Mouse (Mus musculus) myocyte (in vitro differentiated cells): ENCODE results near the gene Rasip1. TPM values are rescaled to one million over a fixed set of nuclear protein-coding genes. Genes with fewer than 3 reads are reported as not detected.

Experiments
- H3K27me3 ChIP-seq: one replicate; pipeline ENCODE4 v1.6.1; 2011; ENCODE audit not compliant: control insufficient read depth, insufficient read depth, insufficient read length
- H3K36me3 ChIP-seq: one replicate; pipeline ENCODE4 v1.6.1; 2011; ENCODE audit not compliant: control insufficient read depth, insufficient read depth
- H3K4me2 ChIP-seq: one replicate; pipeline ENCODE4 v1.6.1; 2011; ENCODE audit warnings: low read depth, control low read depth
- H3K4me3 ChIP-seq: one replicate; pipeline ENCODE4 v1.5.1; 2011; ENCODE audit warnings: mild to moderate bottlenecking, control low read depth, moderate library complexity
- H3K79me2 ChIP-seq: one replicate; pipeline ENCODE4 v1.6.1; 2011; ENCODE audit not compliant: control insufficient read depth, insufficient read depth
- H3ac ChIP-seq: one replicate; pipeline ENCODE4 v1.6.1; 2011; ENCODE audit not compliant: control insufficient read depth, insufficient read length
- CEBPB ChIP-seq: IDR thresholded peaks from 2 replicates; pipeline ENCODE4 v1.6.1; 2011; ENCODE audit warnings: mild to moderate bottlenecking, moderate library complexity; ENCODE audit not compliant: poor library complexity, insufficient read depth, severe bottlenecking
- E2F4 ChIP-seq: IDR thresholded peaks from one replicate; pipeline ENCODE4 v1.6.1; 2011; ENCODE audit warnings: mild to moderate bottlenecking, control low read depth, moderate library complexity; ENCODE audit not compliant: insufficient read depth
- MAX ChIP-seq: IDR thresholded peaks from one replicate; pipeline ENCODE4 v1.6.1; 2011; ENCODE audit warnings: low read depth, mild to moderate bottlenecking, control low read depth
- MYOD1 ChIP-seq, 3 experiments: IDR thresholded peaks; one replicate each; pipeline ENCODE4 v1.6.1; 2011; ENCODE audit warnings: control low read depth in 2 of 3, low read depth in 2 of 3, mild to moderate bottlenecking in 2 of 3, moderate library complexity in 1 of 3; ENCODE audit not compliant: insufficient read length in 2 of 3, control insufficient read depth in 1 of 3
- MYOG ChIP-seq, 3 experiments: IDR thresholded peaks; one replicate each; pipeline ENCODE4 v1.6.1; 2011; ENCODE audit warnings: control low read depth in 2 of 3, low read depth in 2 of 3, mild to moderate bottlenecking in 2 of 3; ENCODE audit not compliant: insufficient read length in 2 of 3, control insufficient read depth in 1 of 3, insufficient read depth in 1 of 3
- POLR2A ChIP-seq: IDR thresholded peaks from one replicate; pipeline ENCODE4 v1.6.1; 2011; ENCODE audit warnings: low read depth, mild to moderate bottlenecking, control low read depth, moderate library complexity; ENCODE audit not compliant: insufficient read length
- POLR2AphosphoS2 ChIP-seq: IDR thresholded peaks from one replicate; pipeline ENCODE4 v1.6.1; 2011; ENCODE audit warnings: low read depth, control low read depth; ENCODE audit not compliant: insufficient read length
- REST ChIP-seq: IDR thresholded peaks from one replicate; pipeline ENCODE4 v1.6.1; 2011; ENCODE audit warnings: mild to moderate bottlenecking, control low read depth, moderate library complexity; ENCODE audit not compliant: insufficient read depth, insufficient read length
- SRF ChIP-seq: IDR thresholded peaks from one replicate; pipeline ENCODE4 v1.6.1; 2011; ENCODE audit warnings: low read depth; ENCODE audit not compliant: control insufficient read depth, insufficient read length
- TCF12 ChIP-seq: IDR thresholded peaks from one replicate; pipeline ENCODE4 v1.6.1; 2011; ENCODE audit warnings: mild to moderate bottlenecking, control low read depth; ENCODE audit not compliant: poor library complexity, insufficient read depth, severe bottlenecking
- TCF3 ChIP-seq: IDR thresholded peaks from one replicate; pipeline ENCODE4 v1.6.1; 2011; ENCODE audit warnings: low read depth, control low read depth; ENCODE audit not compliant: insufficient read length
- USF1 ChIP-seq: IDR thresholded peaks from one replicate; pipeline ENCODE4 v1.6.1; 2011; ENCODE audit warnings: low read depth, mild to moderate bottlenecking, control low read depth, moderate library complexity
- polyA plus RNA-seq: library from polyadenylated mRNA; unstranded; fragments of >200 nt; fragmentation: generic; extraction: Trizol; gene quantifications from one replicate; pipeline ENCODE4 v1.2.1, GENCODE M21; 2012; ENCODE audit warnings: missing spikeins

Rasip1 gene
- polyA plus RNA-seq, 1 experiment, result 0.40 TPM

GRCm38 (mm10) chr7:45621443-45621842 lies 5.8 kb upstream of the Rasip1 start, which contains the start of gene Izumo1:
Gene Izumo1, plus strand, starts transcription at chr7:45621811.
- H3K36me3 ChIP-seq, result no peaks in the 10 kb centered on the region
- no peak within 1 kb of the TSS for H3K4me2 ChIP-seq
- H3ac ChIP-seq, result no peak within 1 kb of the TSS

GRCm38 (mm10) chr7:45623507-45623906 lies 3.8 kb upstream of the Rasip1 start:
- TF ChIP-seq USF1 (no peak), MYOD1 (IDR thresholded peaks at IDR 0.05; ENCODE audit: control insufficient read depth in 1 of 3, insufficient read length in 2 of 3, low read depth in 2 of 3) (no peak), POLR2A (no peak), E2F4 (no peak), TCF3 (no peak), TCF12 (no peak), MAX (no peak), REST (no peak), CEBPB (no peak), SRF (no peak), MYOG (IDR thresholded peaks at IDR 0.05; ENCODE audit: control insufficient read depth in 1 of 3, insufficient read depth in 1 of 3, insufficient read length in 2 of 3, low read depth in 2 of 3) (no peak), POLR2AphosphoS2 (no peak)
- Histone ChIP-seq H3K4me2 (no peak overlapping the region), H3K27me3 (no peaks in the 10 kb centered on the region), H3K79me2 (no peaks in the 10 kb centered on the region), H3ac (no peak overlapping the region), H3K36me3 (no peaks in the 10 kb centered on the region), H3K4me3 (no peak overlapping the region)

More at GRCm38 (mm10) chr7:45621443-45621842, 5.8 kb upstream of the Rasip1 start, which contains the start of gene Izumo1:
- Histone ChIP-seq H3K27me3 (no peaks in the 10 kb centered on the region), H3K4me3 (no peak within 1 kb of the TSS), H3K79me2 (no peaks in the 10 kb centered on the region)
- TF ChIP-seq E2F4 (no peak), REST (no peak), TCF12 (no peak), MAX (no peak), TCF3 (no peak), POLR2A (no peak), SRF (no peak), USF1 (no peak), MYOD1 (IDR thresholded peaks at IDR 0.05; ENCODE audit: control insufficient read depth in 1 of 3, insufficient read length in 2 of 3, low read depth in 2 of 3) (no peak), MYOG (IDR thresholded peaks at IDR 0.05; ENCODE audit: control insufficient read depth in 1 of 3, insufficient read depth in 1 of 3, insufficient read length in 2 of 3, low read depth in 2 of 3) (no peak), CEBPB (no peak), POLR2AphosphoS2 (no peak)

GRCm38 (mm10) chr7:45624718-45625117 lies 2.6 kb upstream of the Rasip1 start:
- Histone ChIP-seq H3K79me2 (no peaks in the 10 kb centered on the region), H3K4me3 (no peak overlapping the region), H3K27me3 (no peaks in the 10 kb centered on the region), H3K4me2 (no peak overlapping the region), H3ac (no peak overlapping the region), H3K36me3 (no peaks in the 10 kb centered on the region)
- no peak for TF ChIP-seq SRF
- no peak for TF ChIP-seq USF1
- TF ChIP-seq MYOG (IDR thresholded peaks at IDR 0.05; ENCODE audit: control insufficient read depth in 1 of 3, insufficient read depth in 1 of 3, insufficient read length in 2 of 3, low read depth in 2 of 3), result no peak
- TF ChIP-seq POLR2AphosphoS2, result no peak
- no peak for TF ChIP-seq TCF3
- no peak for TF ChIP-seq REST
- no peak for TF ChIP-seq TCF12
- no peak for TF ChIP-seq CEBPB
- TF ChIP-seq MAX, result no peak
- no peak for TF ChIP-seq E2F4
- TF ChIP-seq MYOD1 (IDR thresholded peaks at IDR 0.05; ENCODE audit: control insufficient read depth in 1 of 3, insufficient read length in 2 of 3, low read depth in 2 of 3), result no peak
- no peak for TF ChIP-seq POLR2A

GRCm38 (mm10) chr7:45625481-45625880 lies 1.8 kb upstream of the Rasip1 start:
- no peak overlapping the region for H3K4me2 ChIP-seq
- no peaks in the 10 kb centered on the region for H3K79me2 ChIP-seq
- no peak overlapping the region for H3K4me3 ChIP-seq
- no peak for TF ChIP-seq MYOD1 (IDR thresholded peaks at IDR 0.05; ENCODE audit: control insufficient read depth in 1 of 3, insufficient read length in 2 of 3, low read depth in 2 of 3)
- no peak for TF ChIP-seq SRF
- TF ChIP-seq MAX, result no peak
- TF ChIP-seq POLR2AphosphoS2, result no peak
- TF ChIP-seq CEBPB, result no peak
- no peak for TF ChIP-seq TCF3
- TF ChIP-seq MYOG (IDR thresholded peaks at IDR 0.05; ENCODE audit: control insufficient read depth in 1 of 3, insufficient read depth in 1 of 3, insufficient read length in 2 of 3, low read depth in 2 of 3), result no peak
- no peaks in the 10 kb centered on the region for H3K27me3 ChIP-seq
- H3ac ChIP-seq, result no peak overlapping the region
- H3K36me3 ChIP-seq, result no peaks in the 10 kb centered on the region
